Mouse (Mus musculus) brain, embryonic 14.5 days (tissue): ENCODE data around the gene Spock3.

Source experiments
- CTCF ChIP-seq: fragments of 200-500 bp; IDR thresholded peaks from 2 replicates; pipeline ENCODE4 v1.5.1; 2012; ENCODE audit warnings: inconsistent platforms, mild to moderate bottlenecking, moderate library complexity, borderline replicate concordance; ENCODE audit not compliant: insufficient read depth, insufficient read length; ENCODE audit errors: extremely low read depth
- POLR2A ChIP-seq: fragments of 200-500 bp; IDR thresholded peaks from 2 replicates; pipeline ENCODE4 v1.6.1; 2012; ENCODE audit warnings: mild to moderate bottlenecking, inconsistent platforms, borderline replicate concordance; ENCODE audit not compliant: poor library complexity, insufficient read depth, insufficient read length, severe bottlenecking; ENCODE audit errors: extremely low read depth

DNA sequence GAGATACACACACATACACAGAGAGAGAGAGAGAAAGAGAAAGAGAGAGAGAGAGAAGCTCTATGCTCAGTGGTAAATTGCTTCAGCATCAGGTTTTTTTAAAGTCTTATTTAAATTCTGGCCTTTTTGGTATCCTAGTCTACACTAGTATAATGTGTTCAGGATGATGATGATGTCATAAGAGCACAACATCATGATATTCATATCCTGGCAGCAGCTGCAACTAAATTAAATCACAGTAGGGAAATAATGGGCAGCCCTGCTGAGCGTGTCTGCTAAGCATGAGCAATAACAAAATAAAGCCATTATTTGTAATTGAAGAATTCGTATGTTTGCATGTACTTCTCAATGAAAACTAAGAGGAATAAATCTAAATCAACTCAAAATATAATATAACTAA, 169.7 kb downstream of the Spock3 start:
- TF ChIP-seq POLR2A (no peak), CTCF (no peak)
